Mouse (Mus musculus) thymus, adult 2 months (tissue): ENCODE results near the gene Pip5k1b. TPM values are rescaled to one million over a fixed set of nuclear protein-coding genes. Genes with fewer than 3 reads are reported as not detected.

Source experiments
- DNase-seq: peaks from one replicate; pipeline ENCODE4 v3.0.0; 2021
- H3K27ac ChIP-seq: fragments of 200-500 bp; 2 replicates; pipeline ENCODE4 v1.5.1; 2012; ENCODE audit warnings: low read length, control low read depth; ENCODE audit not compliant: control insufficient read depth, insufficient read depth
- H3K27me3 ChIP-seq: fragments of 200-500 bp; 2 replicates; pipeline ENCODE4 v1.6.1; 2012; ENCODE audit warnings: mild to moderate bottlenecking, low read length, moderate library complexity, mixed read lengths; ENCODE audit not compliant: control insufficient read depth, insufficient read depth
- H3K36me3 ChIP-seq: fragments of 200-500 bp; 2 replicates; pipeline ENCODE4 v1.6.1; 2012; ENCODE audit warnings: mild to moderate bottlenecking, low read length, moderate library complexity; ENCODE audit not compliant: control insufficient read depth, insufficient read depth
- H3K4me1 ChIP-seq: fragments of 200-500 bp; replicated peaks from 2 replicates; pipeline ENCODE4 v1.6.1; 2012; ENCODE audit warnings: low read length; ENCODE audit not compliant: control insufficient read depth, insufficient read depth
- H3K4me3 ChIP-seq: fragments of 200-500 bp; 2 replicates; pipeline ENCODE4 v1.5.1; 2012; ENCODE audit warnings: mild to moderate bottlenecking, low read length, control low read depth, moderate library complexity; ENCODE audit not compliant: control insufficient read depth, insufficient read depth
- CTCF ChIP-seq: fragments of 200-500 bp; IDR thresholded peaks from 2 replicates; pipeline ENCODE4 v1.5.1; 2012; ENCODE audit warnings: mild to moderate bottlenecking, control low read depth, low read length, moderate library complexity, borderline replicate concordance; ENCODE audit not compliant: control insufficient read depth, poor library complexity, insufficient read depth; ENCODE audit errors: extremely low read depth
- POLR2A ChIP-seq: fragments of 200-500 bp; IDR thresholded peaks from 2 replicates; pipeline ENCODE4 v1.6.1; 2012; ENCODE audit warnings: mild to moderate bottlenecking, low read length, control low read depth, moderate library complexity; ENCODE audit not compliant: control insufficient read depth, poor library complexity, insufficient read depth; ENCODE audit errors: extremely low read depth
- WGBS: fragments of 180-500 bp; shearing (Covaris S2); methylation state at CpG from one replicate; pipeline ENCODE4 v1.1.7; 2018; 5-methylcytosine and 5-hydroxymethylcytosine counted together
- polyA plus RNA-seq: library from polyadenylated mRNA; depleted of rRNA; stranded (reverse); fragments of >200 nt; gene quantifications from 2 replicates; pipeline ENCODE4 v1.2.3, GENCODE M21; 2012

The Pip5k1b gene
- polyA plus RNA-seq, 1 experiment: 5.0 TPM

- no peaks in the 10 kb centered on the region for H3K36me3 ChIP-seq
- H3K27me3 ChIP-seq: no peaks in the 10 kb centered on the region
- 97% methylated on average over 9 of the region's 9 CpGs for WGBS
- DNase-seq: no peak
- H3K4me1 ChIP-seq: no peaks in the 10 kb centered on the region
- H3K27ac ChIP-seq: no peak overlapping the region
- TF ChIP-seq POLR2A (no peak), CTCF (no peak)
- no peak overlapping the region for H3K4me3 ChIP-seq
Observed at GRCm38 (mm10) chr19:24316060-24316725, 239.5 kb downstream of the Pip5k1b start.

DNA sequence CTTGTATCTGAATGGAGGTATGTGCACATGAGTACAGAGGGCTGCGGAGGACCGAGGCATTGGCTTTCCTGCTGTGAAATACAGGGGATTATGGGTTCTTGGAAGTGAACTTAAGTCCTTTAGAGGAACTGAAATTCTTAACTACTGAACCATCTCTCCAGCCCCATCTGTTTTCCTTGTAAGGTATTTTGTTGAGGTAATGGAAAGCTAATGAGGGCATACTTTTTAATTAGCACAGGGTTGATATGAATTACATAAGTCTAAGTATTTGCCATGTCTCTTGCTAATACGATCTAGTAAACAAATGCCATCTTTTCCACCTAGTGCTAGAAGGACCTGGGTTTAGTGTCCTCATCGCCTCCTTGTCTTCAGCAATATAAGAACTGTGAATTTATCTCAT is 240.4 kb downstream of the Pip5k1b start:
- TF ChIP-seq CTCF (no peak), POLR2A (no peak)
- DNase-seq: no peak
- WGBS: 93% methylated on average over 4 of the region's 4 CpGs
- H3K27me3 ChIP-seq: no peaks in the 10 kb centered on the region
- H3K36me3 ChIP-seq: no peaks in the 10 kb centered on the region
- H3K27ac ChIP-seq: no peak overlapping the region
- no peaks in the 10 kb centered on the region for H3K4me1 ChIP-seq
- no peak overlapping the region for H3K4me3 ChIP-seq

DNA sequence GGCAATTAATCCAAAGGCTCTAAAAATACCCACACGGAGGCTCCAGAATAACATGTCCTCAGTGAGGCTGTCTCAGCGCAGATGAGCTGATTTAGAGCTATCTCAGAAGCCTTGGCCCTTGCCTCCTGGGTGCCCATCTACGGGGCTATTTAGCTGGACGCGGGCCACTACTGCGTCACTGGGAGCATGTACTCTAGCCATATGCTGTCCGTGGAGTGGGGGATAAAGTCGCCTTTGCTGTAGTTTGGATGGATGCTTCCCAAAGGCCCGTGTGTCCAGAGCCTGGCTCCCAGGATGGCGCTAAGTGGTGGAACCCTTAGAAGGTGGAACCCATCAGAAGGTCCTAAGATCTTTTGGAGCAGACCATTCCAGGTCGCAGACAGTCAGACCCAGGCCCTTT is 241.0 kb downstream of the Pip5k1b start:
- 97% methylated on average over 11 of the region's 11 CpGs for WGBS
- DNase-seq: no peak
- Histone ChIP-seq H3K36me3 (no peaks in the 10 kb centered on the region), H3K4me1 (no peaks in the 10 kb centered on the region), H3K4me3 (no peak overlapping the region), H3K27ac (no peak overlapping the region), H3K27me3 (no peaks in the 10 kb centered on the region)
- TF ChIP-seq CTCF: no peak
- TF ChIP-seq POLR2A: no peak

DNA sequence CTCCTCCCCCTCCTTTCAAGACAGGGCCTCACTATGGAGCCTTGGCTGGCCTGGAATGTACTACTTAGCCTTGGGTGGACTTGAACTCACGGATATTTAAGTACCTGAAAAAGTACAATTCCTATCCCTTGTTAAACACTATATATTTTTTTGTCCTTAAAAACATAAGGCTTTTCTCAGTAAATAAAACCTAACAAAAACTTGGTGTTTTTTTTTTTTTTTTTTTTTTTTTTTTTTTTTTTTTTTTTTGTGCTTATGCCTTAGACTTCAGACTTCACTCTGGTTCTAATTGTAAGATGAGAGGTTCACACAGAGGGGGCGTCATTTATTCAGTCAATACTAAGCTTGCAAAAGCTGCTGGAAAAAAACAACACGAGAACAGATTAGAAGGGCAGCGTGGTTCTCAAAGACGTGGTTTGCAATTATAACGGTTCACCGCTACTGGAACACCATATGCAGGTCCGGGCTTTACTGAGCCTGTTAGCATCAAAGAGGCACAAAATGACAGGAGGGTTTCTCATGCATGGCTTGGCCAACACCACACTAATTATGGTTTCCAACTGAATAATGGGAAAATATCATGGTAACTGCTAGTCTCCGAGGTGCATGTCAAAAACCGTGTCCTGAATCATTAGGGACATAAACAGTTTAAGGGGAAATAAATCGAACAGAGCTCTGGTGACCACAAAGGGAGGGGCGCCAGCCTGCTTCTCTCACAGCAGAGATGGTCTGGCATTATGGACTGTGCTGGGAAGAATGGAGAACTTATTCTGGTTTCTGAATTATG is 242.9 kb downstream of the Pip5k1b start:
- H3K36me3 ChIP-seq: no peaks in the 10 kb centered on the region
- no peak overlapping the region for H3K4me3 ChIP-seq
- 68% methylated on average over 12 of the region's 12 CpGs for WGBS
- TF ChIP-seq CTCF (no peak), POLR2A (no peak)
- no peak for DNase-seq
- peaks cover 7% of the 10 kb centered on the region for H3K4me1 ChIP-seq
- H3K27me3 ChIP-seq: no peaks in the 10 kb centered on the region
- no peak overlapping the region for H3K27ac ChIP-seq

DNA sequence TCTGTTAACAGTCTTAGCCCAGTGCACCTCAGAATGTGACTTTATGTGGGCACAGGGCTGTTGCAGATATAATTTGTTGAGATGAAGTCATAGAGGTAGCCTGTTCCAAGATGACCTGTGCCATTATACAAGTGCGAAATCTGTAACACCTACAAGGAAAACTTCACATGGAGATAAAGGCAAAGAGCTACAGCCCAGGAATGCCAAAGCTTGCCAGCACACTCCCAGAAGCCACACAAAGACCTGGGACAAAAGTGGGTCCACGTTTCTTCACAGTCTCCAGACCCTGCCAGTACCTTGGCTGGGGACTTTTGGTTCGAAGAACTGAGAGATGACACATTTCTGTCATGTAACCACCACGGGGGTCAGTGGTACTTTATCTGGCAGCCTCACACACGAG is 243.6 kb downstream of the Pip5k1b start:
- TF ChIP-seq CTCF: no peak
- no peak for TF ChIP-seq POLR2A
- no peak overlapping the region for H3K27ac ChIP-seq

DNA sequence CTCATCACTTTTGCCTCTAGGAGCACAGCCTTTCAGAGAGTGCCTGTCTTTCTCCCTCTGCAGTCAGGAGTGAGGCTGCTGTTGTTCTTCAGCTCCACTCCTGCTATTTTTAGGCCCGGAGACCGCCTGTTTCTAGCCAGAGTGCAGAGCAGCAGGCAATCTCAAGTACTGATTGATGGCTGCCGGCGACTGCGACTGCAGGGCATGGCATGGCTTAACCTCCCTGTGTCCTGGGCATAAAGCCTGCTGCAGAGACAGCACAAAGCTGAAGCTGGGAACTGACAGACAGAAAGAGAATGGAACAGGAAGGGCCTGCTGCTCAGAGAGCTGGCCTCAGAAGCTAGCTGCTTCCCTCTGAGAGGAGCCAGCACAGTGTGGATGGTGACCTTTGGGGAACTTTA is 247.4 kb downstream of the Pip5k1b start:
- no peaks in the 10 kb centered on the region for H3K36me3 ChIP-seq

More for the DNA sequence above, 243.6 kb downstream of the Pip5k1b start:
- Histone ChIP-seq H3K36me3 (no peaks in the 10 kb centered on the region), H3K4me3 (no peak overlapping the region), H3K27me3 (no peaks in the 10 kb centered on the region), H3K4me1 (peaks cover 8% of the 10 kb centered on the region)
- 94% methylated on average over 5 of the region's 5 CpGs for WGBS
- no peak for DNase-seq

More for the DNA sequence above, 247.4 kb downstream of the Pip5k1b start:
- H3K4me3 ChIP-seq: no peak overlapping the region
- H3K4me1 ChIP-seq: peaks cover 8% of the 10 kb centered on the region
- TF ChIP-seq POLR2A: no peak
- TF ChIP-seq CTCF: no peak
- DNase-seq: no peak
- WGBS: 40% methylated on average over 5 of the region's 5 CpGs
- no peaks in the 10 kb centered on the region for H3K27me3 ChIP-seq
- H3K27ac ChIP-seq: no peak overlapping the region
